19 mouse cellular contexts compared by ENCODE assay signal in the genomic region with DNA sequence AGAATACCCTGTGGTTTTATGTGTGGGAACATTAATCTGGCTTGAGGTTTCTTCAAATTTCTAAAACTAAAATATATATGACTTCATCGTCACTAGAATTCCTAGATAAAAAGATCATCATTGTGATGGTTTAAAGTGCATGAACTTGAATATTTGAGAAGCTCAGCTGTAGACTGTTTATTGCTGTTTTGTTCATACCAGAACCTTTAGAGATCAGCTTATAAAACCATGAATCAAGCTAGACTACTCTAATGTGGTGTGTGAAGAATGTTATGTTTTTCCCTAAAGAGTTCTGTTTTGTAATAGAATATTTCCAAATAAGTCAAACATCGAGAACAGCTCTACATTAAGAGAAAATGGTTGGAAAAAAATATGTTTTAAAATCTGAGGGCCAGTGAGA.
A peak's percentile ranks its signal among the peaks of the same experiment; 100 is the strongest.
DNase-seq lines count a peak whose midpoint lies in the region; ATAC-seq and TF ChIP-seq lines count a peak whose summit lies in the region.
"Had no signal": no experiment of that assay in that cellular context is flagged by ENCODE, and none has a peak within 500 bp of the region (broad histone marks: within the 10 kb centered on the region; RNA-seq: fewer than 3 reads in every experiment).

No protein-coding gene starts in this region.

- no peaks in the 10 kb centered on the region for H3K9me3 ChIP-seq in kidney, postnatal 0 days (replicated peaks; ENCODE audit: low read length)
- H3K9me3 ChIP-seq: embryonic facial prominence, embryonic 10.5 days; embryonic facial prominence, embryonic 12.5 days; forebrain, embryonic 13.5 days; forebrain, embryonic 15.5 days had no signal

- TF ChIP-seq CTCF in kidney, postnatal 0 days (IDR thresholded peaks at IDR 0.05; ENCODE audit: low read depth), result no peak
- TF ChIP-seq CTCF in embryonic fibroblast, embryonic 13.5 days (IDR thresholded peaks at IDR 0.05; ENCODE audit: borderline replicate concordance, insufficient read depth, low read length), result no peak

- H3K4me3 ChIP-seq in kidney, postnatal 0 days (replicated peaks; ENCODE audit: low read depth, low read length), result no peak overlapping the region
- no peak overlapping the region for H3K4me3 ChIP-seq in embryonic fibroblast, embryonic 13.5 days (ENCODE audit: insufficient read depth, low read length)
- H3K4me3 ChIP-seq: embryonic facial prominence, embryonic 10.5 days; embryonic facial prominence, embryonic 12.5 days; erythroblast, embryonic 14.5 days; forebrain, embryonic 13.5 days; forebrain, embryonic 15.5 days had no signal

- H3K27me3 ChIP-seq in kidney, postnatal 0 days (ENCODE audit: insufficient read depth, low read length), result no peaks in the 10 kb centered on the region
- H3K27me3 ChIP-seq: embryonic facial prominence, embryonic 12.5 days; forebrain, embryonic 13.5 days; forebrain, embryonic 15.5 days had no signal

- H3K4me1 ChIP-seq in kidney, postnatal 0 days (replicated peaks; ENCODE audit: insufficient read depth, low read length), result no peaks in the 10 kb centered on the region
- H3K4me1 ChIP-seq in embryonic fibroblast, embryonic 13.5 days (ENCODE audit: control insufficient read depth, insufficient read depth, low read length), result peaks cover 7% of the 10 kb centered on the region; the same call in 1 of the 2 replicates
- H3K4me1 ChIP-seq: embryonic facial prominence, embryonic 10.5 days; embryonic facial prominence, embryonic 12.5 days; forebrain, embryonic 13.5 days had no signal

- no peak overlapping the region for H3K9ac ChIP-seq in kidney, postnatal 0 days (ENCODE audit: low read depth, low read length)
- H3K9ac ChIP-seq: embryonic facial prominence, embryonic 12.5 days; forebrain, embryonic 13.5 days; forebrain, embryonic 15.5 days; forebrain, postnatal 0 days had no signal

- peaks cover 40% of the 10 kb centered on the region for H3K36me3 ChIP-seq in kidney, postnatal 0 days (ENCODE audit: insufficient read depth, low read length)

- peak; percentile 67 for DNase-seq in kidney, postnatal 0 days (ENCODE audit: low spot score)
- no peak for DNase-seq in kidney, postnatal 10 days
- DNase-seq in NIH3T3 (ENCODE audit: low read depth), result peak; percentile 63
- no peak for DNase-seq in adrenal gland, postnatal 25 days
- DNase-seq: adrenal gland, adult 2 months; adrenal gland, postnatal 10 days; B cell, adult 2 months; cerebellum, adult 11-12 months; cerebellum, adult 2 months; cerebellum, adult 9-10 months; cerebellum, postnatal 25 days; forebrain, postnatal 0 days had no signal

- no peak for TF ChIP-seq POLR2A in embryonic fibroblast, embryonic 13.5 days (IDR thresholded peaks at IDR 0.05; ENCODE audit: low read depth, low read length)

- H3K27ac ChIP-seq in kidney, postnatal 0 days, result no peak overlapping the region
- peak overlapping the region; percentile 85 for H3K27ac ChIP-seq in embryonic fibroblast, embryonic 13.5 days (ENCODE audit: insufficient read depth, low read length)
- H3K27ac ChIP-seq: embryonic facial prominence, embryonic 10.5 days; embryonic facial prominence, embryonic 12.5 days; forebrain, embryonic 13.5 days; forebrain, embryonic 15.5 days had no signal

- no peak for ATAC-seq in kidney, postnatal 0 days (replicated peaks; ENCODE audit: low FRiP score, low read depth)
- no peak for ATAC-seq in CD4-positive, CD25-positive, alpha-beta regulatory T cell, adult 4 months
- ATAC-seq: forebrain, embryonic 13.5 days; forebrain, embryonic 15.5 days; forebrain, postnatal 0 days had no signal

- H3K4me2 ChIP-seq in kidney, postnatal 0 days (ENCODE audit: low read length), result no peak overlapping the region
- H3K4me2 ChIP-seq: embryonic facial prominence, embryonic 12.5 days; forebrain, embryonic 13.5 days; forebrain, embryonic 15.5 days had no signal

- WGBS in kidney, postnatal 0 days, result 78% methylated on average over 2 of the region's 2 CpGs

Comparison
In these comparisons a context has a peak if more than half of its experiments do, and no peak if none do; other contexts are left out.
1. DNase-seq: peak in kidney, postnatal 0 days (single experiment) and NIH3T3 (single experiment); none in kidney, postnatal 10 days (single experiment) and adrenal gland, postnatal 25 days (single experiment).